Mouse (Mus musculus): ENCODE results near the gene Arhgef10l. TPM values are rescaled to one million over a fixed set of nuclear protein-coding genes. Genes with fewer than 3 reads are reported as not detected.

Gene Arhgef10l
- polyA plus RNA-seq, 1 experiment from 2014 or later = 15.9 TPM

DNA sequence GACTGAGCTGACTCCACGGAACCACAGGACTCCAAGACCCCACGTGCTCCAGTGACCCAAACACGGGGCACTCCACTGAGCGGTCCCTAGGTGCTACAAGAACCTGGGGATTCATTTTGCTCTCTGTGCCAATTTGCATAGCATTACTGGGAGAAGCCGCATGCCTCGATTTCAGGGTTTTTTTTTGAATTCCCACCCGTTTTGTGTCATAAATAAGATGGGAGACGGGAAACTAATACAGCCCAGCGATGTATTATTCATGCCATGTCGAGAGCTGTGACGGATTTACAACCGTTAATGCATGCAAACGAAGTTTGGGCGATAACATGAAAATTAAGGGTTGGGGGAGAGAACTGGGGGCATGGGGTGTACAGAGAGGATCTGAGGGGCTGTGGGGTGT lies 136.1 kb downstream of the Arhgef10l start:
- H3K27ac ChIP-seq (replicated peaks in 1 of 2; ENCODE audit: control insufficient read depth in 1 of 2, insufficient read depth in 1 of 2, low read depth in 2 of 2, low read length in 2 of 2) = no peak overlapping the region
- no peak overlapping the region for H3K4me2 ChIP-seq (ENCODE audit: low read length)
- H3K27me3 ChIP-seq (ENCODE audit: control insufficient read depth, insufficient read depth, low read length) = no peaks in the 10 kb centered on the region
- no peak overlapping the region for H3K9ac ChIP-seq (ENCODE audit: low read length)
- 82% methylated on average over 14 of the region's 14 CpGs for WGBS
- H3K36me3 ChIP-seq (ENCODE audit: control insufficient read depth, insufficient read depth, low read length) = peaks cover 35% of the 10 kb centered on the region
- no peaks in the 10 kb centered on the region for H3K9me3 ChIP-seq (ENCODE audit: control insufficient read depth, low read length)
- no peak overlapping the region for H3K4me3 ChIP-seq (ENCODE audit: control insufficient read depth in 1 of 2, insufficient read depth in 1 of 2, low read depth in 1 of 2, low read length in 2 of 2)
- no peak for ATAC-seq (ENCODE audit: insufficient number of reproducible peaks, insufficient read depth, low FRiP score, low read depth)
- peaks cover 5 to 8% of the 10 kb centered on the region in 2 experiments; a peak in 3 of 4 replicates for H3K4me1 ChIP-seq (ENCODE audit: control insufficient read depth in 2 of 2, insufficient read depth in 2 of 2, low read length in 2 of 2)

DNA sequence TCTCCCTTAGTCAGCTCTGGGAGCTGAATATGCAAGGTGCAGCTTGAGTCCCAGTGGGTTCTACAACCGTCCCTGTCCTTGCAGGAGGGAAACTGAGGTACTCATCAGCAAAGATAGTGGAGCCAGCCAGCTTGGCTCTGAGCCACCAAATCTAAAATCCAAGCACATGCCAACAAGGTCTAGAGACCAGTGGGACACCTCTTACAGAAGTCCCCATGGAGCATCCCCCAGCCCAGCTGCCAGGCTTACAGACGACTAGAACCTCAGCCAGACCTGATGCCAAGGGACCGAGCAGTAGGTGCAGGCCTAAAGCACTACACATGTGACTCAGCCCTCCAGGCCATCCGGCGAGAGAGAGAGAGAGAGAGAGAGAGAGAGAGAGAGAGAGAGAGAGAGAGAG lies 137.4 kb downstream of the Arhgef10l start:
- ATAC-seq (ENCODE audit: insufficient number of reproducible peaks, insufficient read depth, low FRiP score, low read depth) = no peak
- Histone ChIP-seq H3K4me3 (ENCODE audit: control insufficient read depth in 1 of 2, insufficient read depth in 1 of 2, low read depth in 1 of 2, low read length in 2 of 2) (no peak overlapping the region), H3K27me3 (ENCODE audit: control insufficient read depth, insufficient read depth, low read length) (no peaks in the 10 kb centered on the region), H3K9me3 (ENCODE audit: control insufficient read depth, low read length) (no peaks in the 10 kb centered on the region), H3K27ac (replicated peaks in 1 of 2; ENCODE audit: control insufficient read depth in 1 of 2, insufficient read depth in 1 of 2, low read depth in 2 of 2, low read length in 2 of 2) (no peak overlapping the region), H3K4me2 (ENCODE audit: low read length) (no peak overlapping the region), H3K4me1 (ENCODE audit: control insufficient read depth in 2 of 2, insufficient read depth in 2 of 2, low read length in 2 of 2) (peaks cover 5 to 8% of the 10 kb centered on the region in 2 experiments; a peak in 3 of 4 replicates), H3K9ac (ENCODE audit: low read length) (no peak overlapping the region), H3K36me3 (ENCODE audit: control insufficient read depth, insufficient read depth, low read length) (peaks cover 33% of the 10 kb centered on the region)
- WGBS = 71% methylated on average over 3 of the region's 5 CpGs

DNA sequence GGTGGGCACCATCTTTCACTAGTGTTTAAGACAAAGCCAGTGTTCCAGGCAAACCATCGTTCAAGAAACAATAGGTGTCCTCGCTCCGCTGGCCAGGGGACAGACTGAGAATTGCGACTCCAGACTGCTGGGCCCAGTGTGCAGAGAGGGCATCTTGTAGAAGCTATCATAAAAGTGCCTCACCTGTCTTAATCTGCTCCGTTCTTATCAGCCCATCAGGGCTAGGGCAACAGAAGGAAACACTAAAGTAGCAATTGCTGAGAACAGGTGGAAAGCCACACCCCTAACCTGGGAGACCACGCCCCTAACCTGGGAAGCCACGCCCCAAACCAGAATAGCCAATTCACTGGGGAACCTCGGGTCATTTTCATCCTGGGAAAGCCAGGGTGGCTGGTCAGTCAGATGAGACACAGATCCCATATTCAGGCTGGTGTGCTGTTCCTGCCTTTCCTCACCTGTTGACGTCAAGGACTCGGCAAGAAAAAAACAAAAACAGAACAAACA lies 140.1 kb downstream of the Arhgef10l start:
- Histone ChIP-seq H3K27me3 (ENCODE audit: control insufficient read depth, insufficient read depth, low read length) (no peaks in the 10 kb centered on the region), H3K4me1 (ENCODE audit: control insufficient read depth in 2 of 2, insufficient read depth in 2 of 2, low read length in 2 of 2) (no peaks in the 10 kb centered on the region), H3K27ac (replicated peaks in 1 of 2; ENCODE audit: control insufficient read depth in 1 of 2, insufficient read depth in 1 of 2, low read depth in 2 of 2, low read length in 2 of 2) (no peak overlapping the region), H3K9ac (ENCODE audit: low read length) (no peak overlapping the region), H3K36me3 (ENCODE audit: control insufficient read depth, insufficient read depth, low read length) (peaks cover 49% of the 10 kb centered on the region), H3K9me3 (ENCODE audit: control insufficient read depth, low read length) (no peaks in the 10 kb centered on the region), H3K4me2 (ENCODE audit: low read length) (no peak overlapping the region), H3K4me3 (ENCODE audit: control insufficient read depth in 1 of 2, insufficient read depth in 1 of 2, low read depth in 1 of 2, low read length in 2 of 2) (no peak overlapping the region)
- ATAC-seq (ENCODE audit: insufficient number of reproducible peaks, insufficient read depth, low FRiP score, low read depth) = no peak
- WGBS = 70% methylated on average over 10 of the region's 10 CpGs

DNA sequence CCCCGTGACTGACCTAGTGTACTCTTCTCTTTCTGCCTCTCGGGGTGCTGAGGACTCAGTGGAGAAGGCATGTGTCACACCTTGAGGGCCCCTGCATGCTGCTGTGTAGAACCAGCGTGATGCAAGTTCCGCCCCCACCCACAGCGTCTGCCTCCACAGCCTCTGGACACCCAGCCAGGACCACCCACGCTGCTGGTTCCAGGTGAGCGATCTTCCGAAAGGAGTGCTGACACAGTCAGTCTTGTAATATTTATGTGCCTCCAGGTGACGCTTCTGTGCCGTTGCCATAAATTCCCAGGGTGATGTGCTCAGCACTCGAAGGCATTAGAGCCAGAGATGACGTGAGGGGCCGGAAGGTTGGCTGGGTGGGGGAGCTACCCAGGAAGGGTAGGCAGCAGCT lies 140.9 kb downstream of the Arhgef10l start:
- Histone ChIP-seq H3K27ac (replicated peaks in 1 of 2; ENCODE audit: control insufficient read depth in 1 of 2, insufficient read depth in 1 of 2, low read depth in 2 of 2, low read length in 2 of 2) (no peak overlapping the region), H3K36me3 (ENCODE audit: control insufficient read depth, insufficient read depth, low read length) (peaks cover 57% of the 10 kb centered on the region), H3K27me3 (ENCODE audit: control insufficient read depth, insufficient read depth, low read length) (no peaks in the 10 kb centered on the region), H3K4me3 (ENCODE audit: control insufficient read depth in 1 of 2, insufficient read depth in 1 of 2, low read depth in 1 of 2, low read length in 2 of 2) (no peak overlapping the region), H3K4me2 (ENCODE audit: low read length) (no peak overlapping the region), H3K9ac (ENCODE audit: low read length) (no peak overlapping the region), H3K9me3 (ENCODE audit: control insufficient read depth, low read length) (no peaks in the 10 kb centered on the region), H3K4me1 (ENCODE audit: control insufficient read depth in 2 of 2, insufficient read depth in 2 of 2, low read length in 2 of 2) (no peaks in the 10 kb centered on the region)
- 88% methylated on average over 13 of the region's 13 CpGs for WGBS
- ATAC-seq (ENCODE audit: insufficient number of reproducible peaks, insufficient read depth, low FRiP score, low read depth) = no peak

DNA sequence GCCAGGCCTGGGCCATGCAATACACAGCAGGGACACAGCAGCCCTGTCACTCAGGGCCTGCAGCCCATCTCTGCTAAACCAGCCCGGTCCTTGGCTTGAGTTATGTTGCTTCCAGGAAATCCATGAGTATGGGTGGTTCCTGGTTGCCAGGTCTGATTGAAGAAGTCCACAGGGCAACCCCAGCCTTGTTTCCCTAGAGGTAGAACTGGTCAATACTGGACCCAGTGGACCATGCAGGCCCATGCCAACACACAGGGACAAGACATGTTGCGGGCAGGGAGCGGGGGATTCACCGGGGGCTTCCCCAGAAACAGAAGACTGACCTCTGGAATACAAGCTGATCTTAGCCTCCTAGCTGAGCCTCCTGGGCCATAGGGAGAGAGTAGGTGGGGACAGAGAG lies 142.9 kb downstream of the Arhgef10l start:
- 92% methylated on average over 4 of the region's 4 CpGs for WGBS

DNA sequence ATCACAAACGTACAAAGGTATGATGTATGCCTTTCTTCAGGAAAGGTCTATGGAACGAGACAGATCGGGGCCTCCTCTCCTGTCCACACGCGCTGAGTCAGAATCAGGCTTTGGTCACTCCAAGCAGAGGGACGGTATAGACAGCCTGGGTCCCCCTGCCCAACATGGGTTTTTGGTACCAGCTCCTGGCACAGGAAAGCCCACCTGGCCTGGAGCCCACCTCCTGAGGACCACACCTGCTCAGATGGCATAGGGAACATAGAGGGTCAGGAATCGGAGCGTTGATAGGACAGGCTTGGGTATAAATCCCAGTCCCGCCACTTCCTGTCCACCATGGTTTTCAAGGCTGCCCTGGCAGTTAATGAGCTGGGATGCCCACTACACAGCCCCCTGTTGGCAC lies 145.1 kb downstream of the Arhgef10l start:
- ATAC-seq (ENCODE audit: insufficient number of reproducible peaks, insufficient read depth, low FRiP score, low read depth) = no peak
- Histone ChIP-seq H3K4me3 (ENCODE audit: control insufficient read depth in 1 of 2, insufficient read depth in 1 of 2, low read depth in 1 of 2, low read length in 2 of 2) (no peak overlapping the region), H3K27me3 (ENCODE audit: control insufficient read depth, insufficient read depth, low read length) (no peaks in the 10 kb centered on the region), H3K4me2 (ENCODE audit: low read length) (no peak overlapping the region), H3K9ac (ENCODE audit: low read length) (no peak overlapping the region), H3K9me3 (ENCODE audit: control insufficient read depth, low read length) (no peaks in the 10 kb centered on the region), H3K4me1 (ENCODE audit: control insufficient read depth in 2 of 2, insufficient read depth in 2 of 2, low read length in 2 of 2) (no peaks in the 10 kb centered on the region), H3K36me3 (ENCODE audit: control insufficient read depth, insufficient read depth, low read length) (peaks cover 78% of the 10 kb centered on the region), H3K27ac (replicated peaks in 1 of 2; ENCODE audit: control insufficient read depth in 1 of 2, insufficient read depth in 1 of 2, low read depth in 2 of 2, low read length in 2 of 2) (no peak overlapping the region)
- 97% methylated on average over 9 of the region's 9 CpGs for WGBS

More for the DNA sequence above, 142.9 kb downstream of the Arhgef10l start:
- no peaks in the 10 kb centered on the region for H3K27me3 ChIP-seq (ENCODE audit: control insufficient read depth, insufficient read depth, low read length)
- no peak for ATAC-seq (ENCODE audit: insufficient number of reproducible peaks, insufficient read depth, low FRiP score, low read depth)
- no peak overlapping the region for H3K4me2 ChIP-seq (ENCODE audit: low read length)
- H3K9me3 ChIP-seq (ENCODE audit: control insufficient read depth, low read length) = no peaks in the 10 kb centered on the region
- H3K27ac ChIP-seq (replicated peaks in 1 of 2; ENCODE audit: control insufficient read depth in 1 of 2, insufficient read depth in 1 of 2, low read depth in 2 of 2, low read length in 2 of 2) = no peak overlapping the region
- no peaks in the 10 kb centered on the region for H3K4me1 ChIP-seq (ENCODE audit: control insufficient read depth in 2 of 2, insufficient read depth in 2 of 2, low read length in 2 of 2)
- H3K4me3 ChIP-seq (ENCODE audit: control insufficient read depth in 1 of 2, insufficient read depth in 1 of 2, low read depth in 1 of 2, low read length in 2 of 2) = no peak overlapping the region
- peaks cover 71% of the 10 kb centered on the region for H3K36me3 ChIP-seq (ENCODE audit: control insufficient read depth, insufficient read depth, low read length)
- H3K9ac ChIP-seq (ENCODE audit: low read length) = no peak overlapping the region

DNA sequence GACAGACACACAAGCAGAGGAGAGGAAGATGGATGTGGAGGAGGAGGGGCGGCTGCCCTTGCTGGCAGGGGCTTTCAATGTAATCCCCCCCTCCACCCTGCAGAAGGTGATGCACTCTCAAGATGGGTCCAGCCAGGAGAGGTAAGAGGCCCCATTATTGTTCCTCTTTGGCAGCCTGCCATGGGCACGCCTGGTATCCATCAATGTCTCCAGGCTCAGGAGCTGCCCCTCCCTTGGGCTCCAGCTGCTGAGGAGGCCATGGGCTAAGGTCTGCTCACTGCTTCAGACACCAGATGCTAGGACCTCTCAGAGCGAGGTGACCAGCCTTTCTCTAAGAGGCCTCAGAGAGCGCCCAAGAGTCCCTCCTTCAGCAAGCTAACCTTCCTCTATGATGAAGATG lies 152.0 kb downstream of the Arhgef10l start:
- Histone ChIP-seq H3K4me3 (ENCODE audit: control insufficient read depth in 1 of 2, insufficient read depth in 1 of 2, low read depth in 1 of 2, low read length in 2 of 2) (no peak overlapping the region), H3K27ac (replicated peaks in 1 of 2; ENCODE audit: control insufficient read depth in 1 of 2, insufficient read depth in 1 of 2, low read depth in 2 of 2, low read length in 2 of 2) (no peak overlapping the region), H3K36me3 (ENCODE audit: control insufficient read depth, insufficient read depth, low read length) (peaks cover 40% of the 10 kb centered on the region), H3K4me2 (ENCODE audit: low read length) (no peak overlapping the region), H3K4me1 (ENCODE audit: control insufficient read depth in 2 of 2, insufficient read depth in 2 of 2, low read length in 2 of 2) (peaks cover 8 to 12% of the 10 kb centered on the region in 2 experiments), H3K9me3 (ENCODE audit: control insufficient read depth, low read length) (no peaks in the 10 kb centered on the region), H3K9ac (ENCODE audit: low read length) (no peak overlapping the region), H3K27me3 (ENCODE audit: control insufficient read depth, insufficient read depth, low read length) (no peaks in the 10 kb centered on the region)
- ATAC-seq (ENCODE audit: insufficient number of reproducible peaks, insufficient read depth, low FRiP score, low read depth) = peak; percentile 55
- WGBS = 26% methylated on average over 4 of the region's 4 CpGs

DNA sequence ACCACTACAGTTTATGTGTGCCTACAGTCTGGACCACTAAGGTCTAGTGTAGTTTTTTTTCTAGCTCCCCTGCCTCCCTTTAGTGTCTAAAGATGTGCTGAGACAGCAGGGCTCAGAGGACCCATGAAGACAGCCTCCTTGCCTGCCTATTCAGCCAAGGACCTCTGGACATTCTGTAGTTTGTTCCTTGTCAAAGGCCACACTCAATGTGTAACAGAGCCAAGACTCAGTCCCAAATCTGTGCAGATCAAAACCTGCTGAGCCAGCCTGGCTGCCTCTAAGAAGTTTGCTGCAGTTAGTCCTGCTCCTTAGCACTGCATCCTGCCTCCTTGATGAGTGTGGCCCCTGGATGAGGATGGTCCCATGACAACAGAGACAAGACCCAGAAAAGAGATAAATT lies 156.0 kb downstream of the Arhgef10l start:
- H3K36me3 ChIP-seq (ENCODE audit: control insufficient read depth, insufficient read depth, low read length) = peaks cover 9% of the 10 kb centered on the region
- no peak overlapping the region for H3K4me2 ChIP-seq (ENCODE audit: low read length)
- peaks cover 8 to 15% of the 10 kb centered on the region in 2 experiments for H3K4me1 ChIP-seq (ENCODE audit: control insufficient read depth in 2 of 2, insufficient read depth in 2 of 2, low read length in 2 of 2)
- ATAC-seq (ENCODE audit: insufficient number of reproducible peaks, insufficient read depth, low FRiP score, low read depth) = no peak
- no peak overlapping the region for H3K27ac ChIP-seq (replicated peaks in 1 of 2; ENCODE audit: control insufficient read depth in 1 of 2, insufficient read depth in 1 of 2, low read depth in 2 of 2, low read length in 2 of 2)
- H3K9ac ChIP-seq (ENCODE audit: low read length) = no peak overlapping the region
- H3K4me3 ChIP-seq (ENCODE audit: control insufficient read depth in 1 of 2, insufficient read depth in 1 of 2, low read depth in 1 of 2, low read length in 2 of 2) = no peak overlapping the region
- no peaks in the 10 kb centered on the region for H3K27me3 ChIP-seq (ENCODE audit: control insufficient read depth, insufficient read depth, low read length)
- no peaks in the 10 kb centered on the region for H3K9me3 ChIP-seq (ENCODE audit: control insufficient read depth, low read length)
